Mouse (Mus musculus): ENCODE measurements around the gene Dpysl4.

The Dpysl4 gene

GRCm38 (mm10) chr7:139085629-139086194 lies at the start of gene Dpysl4:
Dpysl4 (plus strand) TSS chr7:139086001.
- no peak for DNase-seq (ENCODE audit: low spot score in 2 of 2)

- DNase-seq (ENCODE audit: low spot score in 2 of 2), result no peak
Observed at GRCm38 (mm10) chr7:139063406-139063805, 22.4 kb upstream of the Dpysl4 start.

- peak in 1 of 2 experiments; percentile 70 for DNase-seq (ENCODE audit: low spot score in 2 of 2)
Observed at GRCm38 (mm10) chr7:139068182-139068623, 17.6 kb upstream of the Dpysl4 start.

- no peak for DNase-seq (ENCODE audit: low spot score in 2 of 2)
Observed at GRCm38 (mm10) chr7:139074189-139074588, 11.6 kb upstream of the Dpysl4 start.

GRCm38 (mm10) chr7:139075054-139075794 lies 10.6 kb upstream of the Dpysl4 start:
- no peak for DNase-seq (ENCODE audit: low spot score in 2 of 2)

GRCm38 (mm10) chr7:139077283-139077682 lies 8.5 kb upstream of the Dpysl4 start:
- DNase-seq (ENCODE audit: low spot score in 2 of 2), result no peak

GRCm38 (mm10) chr7:139078181-139078580 lies 7.6 kb upstream of the Dpysl4 start:
- no peak for DNase-seq (ENCODE audit: low spot score in 2 of 2)

GRCm38 (mm10) chr7:139079141-139079540 lies 6.7 kb upstream of the Dpysl4 start:
- DNase-seq (ENCODE audit: low spot score in 2 of 2), result no peak

- DNase-seq (ENCODE audit: low spot score in 2 of 2), result no peak
Observed at GRCm38 (mm10) chr7:139080714-139081113, 5.1 kb upstream of the Dpysl4 start.

GRCm38 (mm10) chr7:139081158-139081557 lies 4.6 kb upstream of the Dpysl4 start:
- no peak for DNase-seq (ENCODE audit: low spot score in 2 of 2)

- DNase-seq (ENCODE audit: low spot score in 2 of 2), result no peak
Observed at GRCm38 (mm10) chr7:139082281-139082680, 3.5 kb upstream of the Dpysl4 start.

- no peak for DNase-seq (ENCODE audit: low spot score in 2 of 2)
Observed at GRCm38 (mm10) chr7:139084316-139084715, 1.5 kb upstream of the Dpysl4 start.

- no peak for DNase-seq (ENCODE audit: low spot score in 2 of 2)
Observed at GRCm38 (mm10) chr7:139086195-139087158, 676 bp downstream of the Dpysl4 start.

GRCm38 (mm10) chr7:139087801-139088200 lies 2.0 kb downstream of the Dpysl4 start:
- DNase-seq (ENCODE audit: low spot score in 2 of 2), result no peak

GRCm38 (mm10) chr7:139089892-139090874 lies 4.4 kb downstream of the Dpysl4 start:
- no peak for DNase-seq (ENCODE audit: low spot score in 2 of 2)

- DNase-seq (ENCODE audit: low spot score in 2 of 2), result no peak
Observed at GRCm38 (mm10) chr7:139091681-139092080, 5.9 kb downstream of the Dpysl4 start.

GRCm38 (mm10) chr7:139092676-139093075 lies 6.9 kb downstream of the Dpysl4 start:
- no peak for DNase-seq (ENCODE audit: low spot score in 2 of 2)

GRCm38 (mm10) chr7:139093124-139093523 lies 7.3 kb downstream of the Dpysl4 start:
- no peak for DNase-seq (ENCODE audit: low spot score in 2 of 2)

- no peak for DNase-seq (ENCODE audit: low spot score in 2 of 2)
Observed at GRCm38 (mm10) chr7:139093781-139094180, 8.0 kb downstream of the Dpysl4 start.

- DNase-seq (ENCODE audit: low spot score in 2 of 2), result no peak
Observed at GRCm38 (mm10) chr7:139094761-139095160, 9.0 kb downstream of the Dpysl4 start.

GRCm38 (mm10) chr7:139095282-139095681 lies 9.5 kb downstream of the Dpysl4 start:
- DNase-seq (ENCODE audit: low spot score in 2 of 2), result no peak
